Mouse (Mus musculus) neural tube, embryonic 12.5 days (tissue): Measurements from ENCODE around the gene Ascl3. TPM values are rescaled to one million over a fixed set of nuclear protein-coding genes. Genes with fewer than 3 reads are reported as not detected.

Experiments used
- ATAC-seq: fragments of 200-750 bp; cut with Nextera tagmentation; 2 replicates; pipeline ENCODE4 v1.8.0; 2017; ENCODE audit warnings: low read depth, mild to moderate bottlenecking, moderate TSS enrichment, moderate library complexity; ENCODE audit not compliant: low FRiP score
- H3K27ac ChIP-seq: fragments of 300-500 bp; sonication (generic); 2 replicates; pipeline ENCODE4 v1.5.1; 2016
- H3K27me3 ChIP-seq: fragments of 300-500 bp; sonication (generic); replicated peaks from 2 replicates; pipeline ENCODE4 v1.6.1; 2016; ENCODE audit warnings: mild to moderate bottlenecking
- H3K36me3 ChIP-seq: fragments of 300-500 bp; sonication (generic); 2 replicates; pipeline ENCODE4 v1.6.1; 2016; ENCODE audit warnings: mild to moderate bottlenecking
- H3K4me1 ChIP-seq: fragments of 300-500 bp; sonication (generic); 2 replicates; pipeline ENCODE4 v1.6.1; 2016
- H3K4me2 ChIP-seq: fragments of 300-500 bp; sonication (generic); replicated peaks from 2 replicates; pipeline ENCODE4 v1.6.1; 2016; ENCODE audit warnings: mild to moderate bottlenecking
- H3K4me3 ChIP-seq: fragments of 300-500 bp; sonication (generic); 2 replicates; pipeline ENCODE4 v1.5.1; 2016
- H3K9ac ChIP-seq: fragments of 300-500 bp; sonication (generic); 2 replicates; pipeline ENCODE4 v1.6.1; 2016; ENCODE audit warnings: mild to moderate bottlenecking
- H3K9me3 ChIP-seq: fragments of 300-500 bp; sonication (generic); 2 replicates; pipeline ENCODE4 v1.6.1; 2016; ENCODE audit warnings: mild to moderate bottlenecking
- WGBS: fragments of 180-500 bp; shearing (Covaris S2); methylation state at CpG from one replicate; pipeline ENCODE4 v1.1.7; 2016; 5-methylcytosine and 5-hydroxymethylcytosine counted together
- polyA plus RNA-seq: library from polyadenylated mRNA; unstranded; fragments of >200 nt; fragmentation: Nextera tagmentation; extraction: Ambion mirVana; gene quantifications from 2 replicates; pipeline ENCODE4 v1.2.1, GENCODE M21; 2016

The Ascl3 gene
- polyA plus RNA-seq, 1 experiment from 2014 or later, result not detected

DNA sequence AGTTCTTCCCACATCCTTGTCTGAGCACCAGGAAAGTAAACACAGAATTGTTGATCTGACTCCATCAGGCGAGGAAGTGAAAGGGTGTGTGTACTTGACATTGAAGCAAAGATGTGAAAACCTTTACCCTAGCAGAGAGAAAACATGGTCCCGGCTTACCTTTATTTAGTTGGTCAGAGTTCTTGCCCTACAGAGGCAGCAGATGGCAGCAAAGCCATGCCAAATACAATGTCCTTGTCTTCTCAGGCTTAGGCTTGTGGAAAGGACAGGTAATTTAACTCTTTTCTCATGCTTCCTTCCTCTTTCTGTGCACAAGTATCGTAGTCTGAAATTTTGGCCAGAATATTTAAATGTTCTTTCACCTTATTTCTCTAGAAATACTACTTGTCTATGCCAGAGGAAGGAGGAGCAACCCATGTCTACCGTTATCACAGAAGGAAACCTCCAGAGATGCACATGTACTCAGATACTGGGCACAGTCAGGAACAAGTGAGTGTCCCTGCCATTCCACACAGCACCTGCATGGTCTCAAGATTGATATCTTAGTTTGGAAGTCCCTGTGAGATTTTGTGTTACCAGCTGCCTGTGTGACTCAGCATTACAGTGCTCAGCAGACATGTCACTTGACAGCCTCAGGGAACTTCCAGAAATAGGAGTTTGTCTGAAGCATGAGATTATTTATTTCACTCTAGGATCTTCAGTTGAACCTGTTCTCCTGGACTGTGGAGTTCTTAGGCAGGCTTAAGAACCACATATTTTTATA lies 24.3 kb downstream of the Ascl3 start:
- ATAC-seq, result no peak
- no peaks in the 10 kb centered on the region for H3K27me3 ChIP-seq
- H3K4me1 ChIP-seq, result 0 out of 2 replicates have a peak, but pooled peaks cover 4% of the 10 kb centered on the region
- no peak overlapping the region for H3K4me2 ChIP-seq
- H3K4me3 ChIP-seq, result no peak overlapping the region
- peaks cover 22% of the 10 kb centered on the region for H3K36me3 ChIP-seq
- H3K9me3 ChIP-seq, result no peaks in the 10 kb centered on the region
- no peak overlapping the region for H3K9ac ChIP-seq
- WGBS, result 60% methylated on average over 4 of the region's 4 CpGs
- no peak overlapping the region for H3K27ac ChIP-seq

DNA sequence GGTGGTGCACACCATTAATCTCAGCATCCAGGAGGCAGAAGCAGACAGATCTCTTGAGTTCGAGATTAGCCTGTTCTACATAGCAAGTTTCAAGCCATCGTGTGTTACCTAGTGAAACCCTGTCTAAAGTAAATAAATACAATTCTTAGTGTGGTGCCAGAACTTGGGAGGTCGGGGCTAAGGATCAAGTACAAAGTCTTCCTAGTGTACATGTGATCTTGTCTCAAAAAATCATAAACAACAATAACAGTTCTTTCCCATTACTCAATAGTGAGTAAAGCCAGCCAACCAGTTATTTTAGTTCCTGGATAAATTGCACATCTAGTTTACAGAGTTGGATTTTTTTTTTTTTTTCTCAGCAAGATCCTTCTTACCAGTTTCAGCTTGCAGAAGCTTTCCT lies 27.1 kb downstream of the Ascl3 start:
- Histone ChIP-seq H3K4me1 (0 out of 2 replicates have a peak, but pooled peaks cover 4% of the 10 kb centered on the region), H3K4me3 (peak overlapping the region; percentile 55; the same call in 1 of the 2 replicates), H3K9ac (no peak overlapping the region), H3K27me3 (no peaks in the 10 kb centered on the region), H3K4me2 (peak overlapping the region; percentile 75), H3K9me3 (no peaks in the 10 kb centered on the region), H3K36me3 (peaks cover 10% of the 10 kb centered on the region; the same call in 1 of the 2 replicates), H3K27ac (no peak overlapping the region)
- WGBS, result 61% methylated on average over 3 of the region's 3 CpGs
- ATAC-seq, result no peak

DNA sequence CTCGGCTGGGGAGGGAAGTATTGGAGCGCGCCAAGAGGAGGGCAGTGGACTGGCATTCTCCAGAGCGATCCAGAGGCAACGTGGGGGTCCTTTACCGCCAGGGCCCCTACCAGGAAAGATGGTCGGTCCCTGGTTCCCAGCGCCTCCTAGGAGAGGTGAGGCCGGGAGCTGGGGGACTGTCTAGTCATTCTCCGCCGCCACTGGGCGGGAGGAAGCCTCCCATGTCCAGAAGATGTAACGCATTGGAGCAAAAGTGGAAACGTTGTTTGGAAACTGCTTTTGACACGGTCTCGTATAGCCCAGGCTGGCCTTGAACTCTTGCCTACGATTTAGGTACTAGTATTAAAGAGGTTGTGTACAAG lies 27.5 kb downstream of the Ascl3 start:
- Histone ChIP-seq H3K36me3 (peaks cover 7% of the 10 kb centered on the region; the same call in 1 of the 2 replicates), H3K4me2 (peak overlapping the region; percentile 75), H3K9ac (peak overlapping the region; percentile 63), H3K4me3 (peak overlapping the region; percentile 55), H3K27ac (no peak overlapping the region), H3K27me3 (no peaks in the 10 kb centered on the region), H3K9me3 (no peaks in the 10 kb centered on the region), H3K4me1 (0 out of 2 replicates have a peak, but pooled peaks cover 4% of the 10 kb centered on the region)
- ATAC-seq, result peak; percentile 13
- 1% methylated on average over 17 of the region's 17 CpGs for WGBS

DNA sequence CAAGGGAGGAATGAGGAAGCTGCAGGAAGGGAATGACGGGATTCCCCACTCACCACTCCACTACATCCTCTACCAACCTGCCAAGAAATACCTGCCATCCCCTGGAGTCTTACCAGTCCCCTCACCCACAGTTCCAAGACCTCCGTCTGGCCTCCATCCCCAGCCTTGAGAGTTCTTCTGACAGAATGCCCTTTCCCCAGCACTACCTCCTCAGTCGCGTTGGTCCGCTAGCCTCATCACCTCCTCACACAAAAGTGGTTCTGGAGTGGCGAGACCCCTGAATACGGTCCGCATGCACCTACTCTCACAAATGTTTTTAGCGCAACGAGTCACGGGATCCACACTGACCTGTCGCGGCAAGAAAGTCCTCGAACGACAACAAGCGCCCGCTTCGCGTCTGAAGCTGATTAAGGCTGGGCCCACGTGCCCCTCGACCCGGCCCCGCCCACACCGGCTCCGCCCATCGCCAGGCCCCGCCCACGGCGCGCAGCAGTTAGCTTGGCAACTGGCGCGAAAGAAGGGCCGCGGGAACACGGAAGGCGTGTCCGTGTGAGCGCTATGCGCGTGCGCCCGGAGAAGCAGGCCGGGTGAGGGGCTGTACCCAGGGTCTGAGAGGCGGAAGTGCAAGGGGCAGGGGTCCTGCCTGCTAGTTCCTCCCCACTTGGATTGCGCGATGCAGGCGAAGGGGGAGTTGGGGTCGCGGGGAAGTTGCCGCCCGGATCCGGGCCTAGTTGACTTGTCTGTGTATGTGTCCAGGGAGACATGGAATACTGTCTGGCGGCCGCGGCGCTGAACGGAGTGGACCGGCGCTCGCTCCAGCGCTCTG lies 28.1 kb downstream of the Ascl3 start, which contains the start of the genes St5 and Akip1:
TSS of gene St5 (minus strand) at position 416 of the 826 bp plus-strand sequence.
TSS of gene Akip1 (plus strand) at position 501 of the 826 bp plus-strand sequence.
- Histone ChIP-seq H3K27ac (no peak within 1 kb of the TSS), H3K4me2 (peak within 1 kb of the TSS; percentile 75), H3K27me3 (no peaks in the 10 kb centered on the region), H3K4me3 (peak within 1 kb of the TSS; percentile 55), H3K9me3 (no peaks in the 10 kb centered on the region), H3K36me3 (0 out of 2 replicates have a peak, but pooled peaks cover 2% of the 10 kb centered on the region), H3K9ac (peak within 1 kb of the TSS; percentile 63), H3K4me1 (0 out of 2 replicates have a peak, but pooled peaks cover 4% of the 10 kb centered on the region)
- ATAC-seq, result peak; percentile 98
- 1% methylated on average over 61 of the region's 61 CpGs for WGBS

DNA sequence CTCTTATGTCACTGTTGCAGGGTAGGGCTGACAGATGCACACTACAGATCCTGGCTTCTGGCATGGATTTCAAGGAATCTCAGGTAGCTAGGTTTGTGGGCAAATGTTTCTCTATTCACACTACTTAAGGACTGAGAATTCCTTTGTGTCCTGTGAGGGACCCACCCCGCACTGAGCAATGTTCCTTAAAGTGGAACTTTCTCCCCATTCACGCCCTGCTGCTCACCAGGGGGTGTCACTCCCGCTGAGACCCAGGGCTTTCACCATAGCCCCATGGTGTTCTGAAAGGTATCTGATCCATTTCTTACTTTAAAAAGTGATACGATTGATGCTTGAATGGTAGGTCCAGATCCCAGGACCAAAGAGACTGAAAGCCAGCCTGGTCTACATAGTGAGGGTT lies 28.8 kb downstream of the Ascl3 start:
- no peak for ATAC-seq

DNA sequence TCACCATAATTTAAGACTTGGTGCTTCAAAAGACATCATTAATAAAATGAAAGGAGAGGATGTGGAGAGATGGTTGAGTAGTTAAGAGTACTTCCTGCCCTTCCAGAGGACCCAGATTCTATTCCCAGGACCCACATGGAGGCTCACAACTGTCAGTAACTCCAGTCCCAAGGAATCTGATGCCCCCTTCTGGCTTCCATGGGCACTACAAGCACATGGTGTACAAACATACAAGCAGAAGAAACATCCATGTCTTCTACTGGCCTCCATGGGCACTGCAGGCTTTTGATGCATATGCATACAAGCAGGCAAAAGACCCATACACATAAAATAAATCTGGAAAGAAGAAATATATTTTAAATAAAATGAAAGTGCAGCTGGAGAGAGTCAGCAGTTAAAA lies 31.3 kb downstream of the Ascl3 start:
- Histone ChIP-seq H3K9me3 (no peaks in the 10 kb centered on the region), H3K4me1 (0 out of 2 replicates have a peak, but pooled peaks cover 4% of the 10 kb centered on the region), H3K4me2 (no peak overlapping the region), H3K4me3 (no peak overlapping the region), H3K27me3 (no peaks in the 10 kb centered on the region), H3K36me3 (no peaks in the 10 kb centered on the region), H3K9ac (no peak overlapping the region), H3K27ac (no peak overlapping the region)
- no peak for ATAC-seq

More for the DNA sequence above, 28.8 kb downstream of the Ascl3 start:
- H3K4me1 ChIP-seq, result 0 out of 2 replicates have a peak, but pooled peaks cover 4% of the 10 kb centered on the region
- no peak overlapping the region for H3K27ac ChIP-seq
- no peak overlapping the region for H3K9ac ChIP-seq
- H3K4me3 ChIP-seq, result no peak overlapping the region
- no peaks in the 10 kb centered on the region for H3K36me3 ChIP-seq
- H3K9me3 ChIP-seq, result no peaks in the 10 kb centered on the region
- peak overlapping the region; percentile 75 for H3K4me2 ChIP-seq
- 38% methylated on average over 4 of the region's 4 CpGs for WGBS
- H3K27me3 ChIP-seq, result no peaks in the 10 kb centered on the region

DNA sequence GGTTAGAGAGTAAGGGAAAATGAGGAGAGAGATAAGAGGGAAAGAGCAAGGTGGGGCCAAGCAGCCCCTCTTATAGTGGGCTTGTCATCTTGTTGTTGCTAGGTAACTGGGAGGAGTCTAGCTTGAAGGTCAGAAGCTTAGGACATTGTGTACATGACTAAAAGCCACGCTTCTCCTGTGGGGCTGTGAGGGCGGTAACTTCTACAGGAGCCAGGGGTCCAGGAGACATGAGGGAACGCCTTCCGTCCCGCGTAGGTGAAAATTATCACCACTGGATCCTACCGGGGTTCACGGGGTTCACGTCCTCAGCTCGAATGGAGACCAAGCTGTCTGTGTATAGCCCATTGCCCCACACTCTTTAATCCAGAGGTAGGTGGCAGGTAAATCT lies 36.2 kb downstream of the Ascl3 start:
- H3K36me3 ChIP-seq, result no peaks in the 10 kb centered on the region
- H3K9ac ChIP-seq, result no peak overlapping the region
- ATAC-seq, result no peak
- no peak overlapping the region for H3K27ac ChIP-seq
- no peaks in the 10 kb centered on the region for H3K9me3 ChIP-seq
- H3K4me2 ChIP-seq, result no peak overlapping the region
- 90% methylated on average over 10 of the region's 10 CpGs for WGBS
- no peaks in the 10 kb centered on the region for H3K27me3 ChIP-seq
- H3K4me3 ChIP-seq, result no peak overlapping the region
- H3K4me1 ChIP-seq, result no peaks in the 10 kb centered on the region

DNA sequence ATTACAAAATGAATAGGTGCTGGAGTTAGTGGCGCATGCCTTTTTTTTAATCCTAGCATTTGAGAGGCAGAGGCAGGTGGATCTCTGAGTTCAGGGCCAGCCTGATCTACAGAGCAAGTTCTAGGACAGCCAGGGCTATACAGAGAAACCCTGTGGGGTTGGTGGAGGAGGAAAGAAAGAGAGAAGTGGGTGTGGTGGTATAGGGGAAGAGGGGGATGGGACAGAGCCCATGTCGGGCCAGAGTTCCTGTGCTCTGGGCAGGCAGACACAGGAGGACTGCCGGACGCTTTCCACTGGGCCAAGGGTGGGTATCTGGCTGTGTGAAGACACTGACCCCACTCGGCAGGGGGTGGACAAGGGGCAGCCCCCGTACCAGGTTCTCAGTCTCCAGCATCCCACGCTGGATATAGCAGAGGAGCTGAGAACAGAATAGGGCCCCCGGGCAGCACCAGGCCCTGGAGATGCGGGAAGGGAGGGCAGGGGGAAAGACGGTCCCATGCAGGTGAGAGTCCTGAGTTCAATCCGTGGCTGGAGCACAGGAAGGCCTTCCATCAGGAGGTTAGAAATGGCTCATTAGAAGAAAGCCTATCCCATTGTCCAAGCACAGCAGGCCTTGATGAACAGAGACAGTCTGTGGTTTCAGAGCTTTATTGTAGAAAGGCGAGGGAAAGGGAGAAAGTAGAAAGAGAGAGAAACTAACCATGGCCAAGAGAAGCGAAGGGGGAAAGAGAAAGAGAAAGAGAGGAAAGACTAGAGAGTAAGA lies 36.8 kb downstream of the Ascl3 start:
- no peaks in the 10 kb centered on the region for H3K4me1 ChIP-seq
- H3K4me3 ChIP-seq, result no peak overlapping the region
- H3K27me3 ChIP-seq, result no peaks in the 10 kb centered on the region
- no peak for ATAC-seq
- no peaks in the 10 kb centered on the region for H3K9me3 ChIP-seq
- WGBS, result 76% methylated on average over 13 of the region's 13 CpGs
- H3K9ac ChIP-seq, result no peak overlapping the region
- H3K4me2 ChIP-seq, result no peak overlapping the region
- H3K36me3 ChIP-seq, result no peaks in the 10 kb centered on the region
- no peak overlapping the region for H3K27ac ChIP-seq

DNA sequence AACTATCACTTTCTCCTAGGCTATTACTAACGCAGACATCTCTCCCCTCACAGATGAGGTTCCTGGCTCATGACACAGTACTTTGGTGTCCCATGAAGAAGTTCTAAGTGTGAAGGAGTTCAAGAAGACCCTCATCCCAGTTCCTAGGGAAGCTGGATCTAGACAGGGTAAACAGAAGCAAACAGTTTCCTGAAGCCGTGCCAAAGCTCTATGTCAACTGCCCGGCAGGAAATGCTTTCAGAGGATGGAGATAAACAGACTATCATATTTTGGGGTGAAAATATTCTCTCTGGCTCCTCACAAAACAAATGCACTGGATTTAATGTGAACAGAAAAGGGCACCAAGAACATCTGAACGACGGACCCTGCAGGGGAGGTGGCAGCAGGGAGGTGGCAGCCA lies 40.6 kb downstream of the Ascl3 start:
- no peaks in the 10 kb centered on the region for H3K27me3 ChIP-seq
- no peak overlapping the region for H3K27ac ChIP-seq
- ATAC-seq, result no peak
- no peak overlapping the region for H3K4me3 ChIP-seq
- no peak overlapping the region for H3K4me2 ChIP-seq
- no peaks in the 10 kb centered on the region for H3K9me3 ChIP-seq
- H3K4me1 ChIP-seq, result no peaks in the 10 kb centered on the region
- no peaks in the 10 kb centered on the region for H3K36me3 ChIP-seq
- WGBS, result 90% methylated on average over 5 of the region's 5 CpGs
- no peak overlapping the region for H3K9ac ChIP-seq

DNA sequence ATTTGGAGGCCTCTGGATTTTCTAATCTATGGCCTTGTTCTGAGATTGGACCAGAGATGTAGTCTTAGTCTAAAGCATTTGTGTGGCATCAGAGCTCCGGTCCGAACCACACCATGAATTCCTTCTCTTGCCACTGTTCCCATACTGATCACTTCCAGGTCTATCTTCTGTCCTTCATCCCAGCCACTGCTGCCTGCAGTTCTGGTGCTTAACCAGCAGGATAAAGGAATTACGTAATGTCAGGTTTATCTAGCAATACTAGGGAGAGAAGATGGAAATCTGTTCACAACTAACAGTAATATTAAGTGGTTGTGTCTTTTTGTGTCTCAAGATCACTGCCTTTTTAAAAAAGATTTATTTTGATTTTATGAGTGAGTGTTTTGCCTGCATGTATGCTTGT lies 41.4 kb downstream of the Ascl3 start:
- no peak overlapping the region for H3K9ac ChIP-seq
- H3K36me3 ChIP-seq, result no peaks in the 10 kb centered on the region
- H3K4me3 ChIP-seq, result no peak overlapping the region
- H3K27ac ChIP-seq, result no peak overlapping the region
- H3K27me3 ChIP-seq, result no peaks in the 10 kb centered on the region
- H3K9me3 ChIP-seq, result no peaks in the 10 kb centered on the region
- 93% methylated on average over 3 of the region's 3 CpGs for WGBS
- no peak overlapping the region for H3K4me2 ChIP-seq
- ATAC-seq, result no peak
- H3K4me1 ChIP-seq, result no peaks in the 10 kb centered on the region

DNA sequence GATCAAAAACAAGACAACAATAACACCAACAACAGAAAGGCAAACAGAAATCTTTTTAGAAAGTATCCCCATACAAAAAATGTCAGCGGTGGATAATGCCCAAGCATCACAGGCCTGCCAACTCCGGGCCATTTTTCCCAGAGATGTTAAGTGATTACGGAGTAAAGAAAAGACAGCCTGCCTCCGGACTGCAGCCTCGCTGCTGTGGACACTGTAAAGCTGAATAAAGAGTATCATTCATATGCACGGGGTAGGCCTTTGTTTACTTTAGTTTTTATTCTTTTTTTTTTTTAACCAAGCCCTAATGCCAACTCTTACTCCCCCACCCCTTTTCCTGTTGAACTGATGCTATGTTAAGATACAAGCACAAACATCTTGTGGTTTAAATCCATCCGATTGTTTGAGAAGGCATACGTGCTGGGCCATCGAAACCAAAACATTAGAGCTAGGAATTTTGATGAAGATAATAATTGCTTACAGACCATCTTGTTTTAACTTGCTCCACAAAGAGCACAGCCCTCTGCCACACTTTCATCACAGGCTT lies 44.9 kb downstream of the Ascl3 start:
- no peak overlapping the region for H3K9ac ChIP-seq
- H3K4me1 ChIP-seq, result no peaks in the 10 kb centered on the region
- H3K27me3 ChIP-seq, result no peaks in the 10 kb centered on the region
- 64% methylated on average over 9 of the region's 9 CpGs for WGBS
- H3K4me3 ChIP-seq, result no peak overlapping the region
- H3K36me3 ChIP-seq, result no peaks in the 10 kb centered on the region
- no peaks in the 10 kb centered on the region for H3K9me3 ChIP-seq
- no peak overlapping the region for H3K27ac ChIP-seq
- no peak for ATAC-seq
- no peak overlapping the region for H3K4me2 ChIP-seq
